ENCODE assay signal across 22 mouse cellular contexts in genomic region chr15:9526412-9526811, GRCm38 (mm10). TPM values are rescaled to one million over a fixed set of nuclear protein-coding genes. Genes with fewer than 3 reads are reported as not detected.
"Had no signal": no experiment of that assay in that cellular context is flagged by ENCODE, and none has a peak within 500 bp of the region (broad histone marks: within the 10 kb centered on the region; RNA-seq: fewer than 3 reads in every experiment).

No protein-coding gene starts in this region.

- H3K36me3 ChIP-seq: kidney, embryonic 15.5 days; limb, embryonic 10.5 days; limb, embryonic 13.5 days; liver, embryonic 12.5 days; liver, embryonic 15.5 days; lung, embryonic 15.5 days; neural tube, embryonic 12.5 days had no signal

- H3K4me1 ChIP-seq: kidney, embryonic 15.5 days; limb, embryonic 10.5 days; limb, embryonic 13.5 days; liver, embryonic 12.5 days; liver, embryonic 15.5 days; lung, embryonic 15.5 days; neural tube, embryonic 12.5 days had no signal

- H3K27me3 ChIP-seq: kidney, embryonic 15.5 days; limb, embryonic 13.5 days; liver, embryonic 12.5 days; liver, embryonic 15.5 days; lung, embryonic 15.5 days; neural tube, embryonic 12.5 days had no signal

- DNase-seq: kidney, adult 11 months; kidney, adult 8-10 months; kidney, postnatal 10 days; kidney, postnatal 36 days; liver; lung, adult 18-20 months; lung, postnatal 10 days; lung, postnatal 36 days; midbrain, embryonic 14.5 days; right cerebral cortex, adult 18-20 months; right cerebral cortex, postnatal 25 days; spleen, adult 18-20 months; thymus, adult 18-20 months; thymus, postnatal 36 days had no signal

- H3K9me3 ChIP-seq: kidney, embryonic 15.5 days; limb, embryonic 10.5 days; limb, embryonic 13.5 days; liver, embryonic 12.5 days; liver, embryonic 15.5 days; lung, embryonic 15.5 days; neural tube, embryonic 12.5 days had no signal

- H3K27ac ChIP-seq: kidney, embryonic 15.5 days; limb, embryonic 10.5 days; limb, embryonic 13.5 days; liver, embryonic 12.5 days; liver, embryonic 15.5 days; lung, embryonic 15.5 days; neural tube, embryonic 12.5 days had no signal

- H3K4me3 ChIP-seq: kidney, embryonic 15.5 days; limb, embryonic 10.5 days; limb, embryonic 13.5 days; liver, embryonic 12.5 days; liver, embryonic 15.5 days; lung, embryonic 15.5 days; neural tube, embryonic 12.5 days had no signal

- ATAC-seq: liver, embryonic 12.5 days had no signal

RNA-seq across cellular contexts. Expression of gene Il7r, which starts 3.6 kb away (rescaled TPM):
- polyA plus RNA-seq: limb, embryonic 10.5 days; midbrain, embryonic 14.5 days; midbrain, postnatal 0 days; neural tube, embryonic 12.5 days had no signal
